Mouse (Mus musculus): ENCODE data around the gene Jtb.

Jtb gene

GRCm38 (mm10) chr3:90263121-90263771 lies 31.8 kb downstream of the Jtb start:
- DNase-seq (ENCODE audit: low spot score) = no peak

- DNase-seq (ENCODE audit: low spot score) = no peak
These were observed 33.3 kb downstream of the Jtb start for GRCm38 (mm10) chr3:90264687-90265033.

GRCm38 (mm10) chr3:90265034-90265931 lies 33.9 kb downstream of the Jtb start, which contains the start of gene Dennd4b:
Gene Dennd4b, plus strand, starts transcription at chr3:90265185.
- DNase-seq (ENCODE audit: low spot score) = peak; percentile 85

- no peak for DNase-seq (ENCODE audit: low spot score)
These were observed 34.7 kb downstream of the Jtb start for GRCm38 (mm10) chr3:90265932-90266741.

- no peak for DNase-seq (ENCODE audit: low spot score)
These were observed 35.7 kb downstream of the Jtb start for GRCm38 (mm10) chr3:90266901-90267775.

GRCm38 (mm10) chr3:90268190-90268589 lies 36.8 kb downstream of the Jtb start:
- no peak for DNase-seq (ENCODE audit: low spot score)

- no peak for DNase-seq (ENCODE audit: low spot score)
These were observed 37.6 kb downstream of the Jtb start for GRCm38 (mm10) chr3:90268971-90269370.

- no peak for DNase-seq (ENCODE audit: low spot score)
These were observed 39.4 kb downstream of the Jtb start for GRCm38 (mm10) chr3:90270784-90271183.

GRCm38 (mm10) chr3:90272170-90272569 lies 40.8 kb downstream of the Jtb start:
- no peak for DNase-seq (ENCODE audit: low spot score)

GRCm38 (mm10) chr3:90273855-90274254 lies 42.5 kb downstream of the Jtb start:
- DNase-seq (ENCODE audit: low spot score) = no peak

GRCm38 (mm10) chr3:90275286-90275685 lies 43.9 kb downstream of the Jtb start:
- DNase-seq (ENCODE audit: low spot score) = no peak

- no peak for DNase-seq (ENCODE audit: low spot score)
These were observed 45.5 kb downstream of the Jtb start for GRCm38 (mm10) chr3:90276858-90277257.

GRCm38 (mm10) chr3:90277793-90278192 lies 46.4 kb downstream of the Jtb start:
- no peak for DNase-seq (ENCODE audit: low spot score)

- no peak for DNase-seq (ENCODE audit: low spot score)
These were observed 46.8 kb downstream of the Jtb start for GRCm38 (mm10) chr3:90278211-90278610.

GRCm38 (mm10) chr3:90279216-90279615 lies 47.8 kb downstream of the Jtb start:
- DNase-seq (ENCODE audit: low spot score) = no peak

- DNase-seq (ENCODE audit: low spot score) = no peak
These were observed 48.3 kb downstream of the Jtb start for GRCm38 (mm10) chr3:90279743-90280142.

GRCm38 (mm10) chr3:90280708-90281107 lies 49.3 kb downstream of the Jtb start:
- DNase-seq (ENCODE audit: low spot score) = no peak

GRCm38 (mm10) chr3:90284150-90284549 lies 52.8 kb downstream of the Jtb start:
- no peak for DNase-seq (ENCODE audit: low spot score)
